Mouse (Mus musculus) hematopoietic stem cell, adult 5-6 weeks (primary cell): ENCODE measurements around the gene 4930469K13Rik. TPM values are rescaled to one million over a fixed set of nuclear protein-coding genes. Genes with fewer than 3 reads are reported as not detected.

Source experiments
- ATAC-seq, 2 experiments: fragments of 125-278 bp in 1 of 2; replicated peaks in 1 of 2; 2 replicates each; pipeline ENCODE4 v1.8.0; 2016 to 2017; ENCODE audit warnings: inconsistent platforms in 2 of 2, mild to moderate bottlenecking in 2 of 2, moderate number of reproducible peaks in 2 of 2, low read depth in 1 of 2, moderate TSS enrichment in 1 of 2; ENCODE audit not compliant: low FRiP score in 2 of 2, poor library complexity in 2 of 2, severe bottlenecking in 2 of 2, insufficient read depth in 1 of 2, low TSS enrichment in 1 of 2
- total RNA-seq: library from RNA; stranded (forward); fragments of 172-1452, 232-1000 nt; gene quantifications from 2 replicates; pipeline ENCODE4 v1.2.3, GENCODE M21; 2017

The 4930469K13Rik gene
- total RNA-seq, 1 experiment from 2014 or later = not detected

- peak; percentile 6 to 41; a peak in 3 of 4 replicates for ATAC-seq
Observed at GRCm38 (mm10) chr11:34010133-34010858, 88.1 kb downstream of the 4930469K13Rik start.

- ATAC-seq = peak in 1 of 2 experiments; percentile 23; a peak in 1 of 4 replicates
Observed at GRCm38 (mm10) chr11:34009316-34010087, 88.9 kb downstream of the 4930469K13Rik start.

- peak; percentile 42 to 63; a peak in 3 of 4 replicates for ATAC-seq
Observed at GRCm38 (mm10) chr11:34008702-34009101, 89.7 kb downstream of the 4930469K13Rik start.

GRCm38 (mm10) chr11:34008214-34008613 lies 90.1 kb downstream of the 4930469K13Rik start:
- ATAC-seq = peak; percentile 66 to 69

- no peak for ATAC-seq
Observed at GRCm38 (mm10) chr11:34007616-34008015, 90.7 kb downstream of the 4930469K13Rik start.

GRCm38 (mm10) chr11:34002593-34002965 lies 95.8 kb downstream of the 4930469K13Rik start:
- ATAC-seq = no peak

- ATAC-seq = peak; percentile 71 to 79
Observed at GRCm38 (mm10) chr11:34001938-34002592, 96.3 kb downstream of the 4930469K13Rik start.

GRCm38 (mm10) chr11:34000416-34000815 lies 97.9 kb downstream of the 4930469K13Rik start:
- peak; percentile 22 to 48; a peak in 2 of 4 replicates for ATAC-seq

- ATAC-seq = no peak
Observed at GRCm38 (mm10) chr11:33998244-33998643, 100.1 kb downstream of the 4930469K13Rik start.

- no peak for ATAC-seq
Observed at GRCm38 (mm10) chr11:33993496-33993895, 104.9 kb downstream of the 4930469K13Rik start.

- no peak for ATAC-seq
Observed at GRCm38 (mm10) chr11:33992938-33993337, 105.4 kb downstream of the 4930469K13Rik start, which contains the start of gene Kcnip1. Kcnip1 (minus strand) TSS chr11:33993152.

GRCm38 (mm10) chr11:33990002-33990401 lies 108.4 kb downstream of the 4930469K13Rik start:
- ATAC-seq = no peak

- peak; percentile 12 to 14; a peak in 2 of 4 replicates for ATAC-seq
Observed at GRCm38 (mm10) chr11:33986525-33986924, 111.8 kb downstream of the 4930469K13Rik start.

GRCm38 (mm10) chr11:33980146-33980545 lies 118.2 kb downstream of the 4930469K13Rik start:
- ATAC-seq = no peak

GRCm38 (mm10) chr11:33975121-33975520 lies 123.2 kb downstream of the 4930469K13Rik start:
- ATAC-seq = no peak

GRCm38 (mm10) chr11:33974341-33975040 lies 123.9 kb downstream of the 4930469K13Rik start:
- no peak for ATAC-seq

GRCm38 (mm10) chr11:33972114-33972513 lies 126.2 kb downstream of the 4930469K13Rik start:
- ATAC-seq = no peak
